Mouse (Mus musculus) heart, postnatal 0 days (tissue): ENCODE measurements at regions not wholly inside any gene's neighbourhood (a gene's known extent, or its start where the extent isn't known, plus 50 kb on each side); places are given as distances from the start of the nearest gene placed in this dataset.

Source experiments
- ATAC-seq: fragments of 200-750 bp; cut with Nextera tagmentation; 2 replicates; pipeline ENCODE4 v1.8.0; 2017; ENCODE audit warnings: low read depth, moderate number of reproducible peaks, moderate library complexity; ENCODE audit not compliant: insufficient read depth
- DNase-seq: peaks from one replicate; pipeline ENCODE4 v3.0.0-alpha.2; 2016; ENCODE audit warnings: low spot score
- H3K27ac ChIP-seq: fragments of 300-500 bp; sonication (generic); 2 replicates; pipeline ENCODE4 v1.5.1; 2014; ENCODE audit warnings: low read depth, mild to moderate bottlenecking
- H3K27me3 ChIP-seq: fragments of 300-500 bp; sonication (generic); 2 replicates; pipeline ENCODE4 v1.6.1; 2014; ENCODE audit warnings: low read length, mixed read lengths; ENCODE audit not compliant: control insufficient read depth, insufficient read depth
- H3K36me3 ChIP-seq: fragments of 300-500 bp; sonication (generic); replicated peaks from 2 replicates; pipeline ENCODE4 v1.6.1; 2014; ENCODE audit warnings: low read length, mixed read lengths; ENCODE audit not compliant: control insufficient read depth, insufficient read depth
- H3K4me1 ChIP-seq: fragments of 300-500 bp; sonication (generic); 2 replicates; pipeline ENCODE4 v1.6.1; 2014; ENCODE audit warnings: antibody characterized with exemption; ENCODE audit not compliant: control insufficient read depth, insufficient read depth
- H3K4me2 ChIP-seq: fragments of 300-500 bp; sonication (generic); 2 replicates; pipeline ENCODE4 v1.6.1; 2014; ENCODE audit warnings: low read depth, mild to moderate bottlenecking, low read length, moderate library complexity
- H3K4me3 ChIP-seq: fragments of 300-500 bp; sonication (generic); 2 replicates; pipeline ENCODE4 v1.5.1; 2014; ENCODE audit warnings: low read depth, low read length
- H3K9ac ChIP-seq: fragments of 300-500 bp; sonication (generic); replicated peaks from 2 replicates; pipeline ENCODE4 v1.6.1; 2014; ENCODE audit warnings: low read depth, low read length, mixed read lengths
- H3K9me3 ChIP-seq: fragments of 300-500 bp; sonication (generic); replicated peaks from 2 replicates; pipeline ENCODE4 v1.6.1; 2016; ENCODE audit warnings: low read length; ENCODE audit not compliant: control insufficient read depth
- CTCF ChIP-seq: IDR thresholded peaks from 2 replicates; pipeline ENCODE4 v1.5.1; 2016; ENCODE audit warnings: antibody characterized with exemption, control low read depth, low read depth
- EP300 ChIP-seq: IDR thresholded peaks from 2 replicates; pipeline ENCODE4 v1.6.1; 2016; ENCODE audit warnings: antibody characterized with exemption, low read depth
- WGBS: fragments of 180-500 bp; shearing (Covaris S2); extraction: QIAGEN DNeasy Blood & Tissue Kit; methylation state at CpG from one replicate; pipeline ENCODE4 v1.1.7; 2014; 5-methylcytosine and 5-hydroxymethylcytosine counted together

DNA sequence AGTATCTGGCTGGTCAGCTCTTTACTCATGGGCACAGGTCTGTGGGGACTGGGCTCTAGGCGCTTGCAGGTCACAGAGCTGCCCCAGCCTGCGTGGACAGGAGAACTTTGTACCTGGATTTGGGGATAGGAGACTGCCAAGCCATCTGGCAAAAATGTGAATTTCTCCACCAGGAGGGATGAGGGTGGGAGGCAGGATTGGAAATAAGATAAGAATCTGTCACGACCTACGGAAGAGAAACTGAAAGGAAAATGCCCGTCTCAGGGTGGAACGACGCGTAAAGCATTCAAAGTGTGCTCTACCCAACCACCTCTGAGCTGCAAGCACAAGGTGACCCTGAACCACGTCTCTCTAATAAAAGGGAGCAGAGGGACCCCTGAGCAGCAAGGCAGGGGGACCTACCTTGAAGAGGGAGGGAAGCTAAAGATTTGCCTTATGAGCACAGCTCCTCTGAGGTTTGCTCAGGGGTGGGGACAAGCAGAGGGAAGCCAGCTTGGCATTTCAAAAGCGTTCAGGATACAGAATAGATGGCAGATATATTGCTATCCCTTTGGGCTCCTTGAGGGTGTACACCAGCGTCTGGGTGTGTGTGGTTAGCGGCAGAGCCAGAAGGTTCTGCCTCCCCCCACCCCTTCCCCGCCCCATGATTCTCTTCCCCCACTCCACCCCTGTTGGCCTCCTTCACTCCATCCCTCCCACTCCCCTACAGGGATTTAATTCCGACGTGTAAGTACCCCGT, 54.9 kb upstream of the Tnrc6c start:
- TF ChIP-seq EP300 (no peak), CTCF (no peak)
- Histone ChIP-seq H3K9me3 (no peaks in the 10 kb centered on the region), H3K36me3 (no peaks in the 10 kb centered on the region), H3K27me3 (0 out of 2 replicates have a peak, but pooled peaks cover 10% of the 10 kb centered on the region), H3K9ac (peak overlapping the region; percentile 59), H3K4me3 (peak overlapping the region; percentile 52), H3K27ac (no peak overlapping the region), H3K4me2 (peak overlapping the region; percentile 74), H3K4me1 (peaks cover 16% of the 10 kb centered on the region; the same call in 1 of the 2 replicates)
- DNase-seq (no peak), ATAC-seq (peak; percentile 32; the same call in 1 of the 2 replicates)
- WGBS = 6% methylated on average over 16 of the region's 16 CpGs

DNA sequence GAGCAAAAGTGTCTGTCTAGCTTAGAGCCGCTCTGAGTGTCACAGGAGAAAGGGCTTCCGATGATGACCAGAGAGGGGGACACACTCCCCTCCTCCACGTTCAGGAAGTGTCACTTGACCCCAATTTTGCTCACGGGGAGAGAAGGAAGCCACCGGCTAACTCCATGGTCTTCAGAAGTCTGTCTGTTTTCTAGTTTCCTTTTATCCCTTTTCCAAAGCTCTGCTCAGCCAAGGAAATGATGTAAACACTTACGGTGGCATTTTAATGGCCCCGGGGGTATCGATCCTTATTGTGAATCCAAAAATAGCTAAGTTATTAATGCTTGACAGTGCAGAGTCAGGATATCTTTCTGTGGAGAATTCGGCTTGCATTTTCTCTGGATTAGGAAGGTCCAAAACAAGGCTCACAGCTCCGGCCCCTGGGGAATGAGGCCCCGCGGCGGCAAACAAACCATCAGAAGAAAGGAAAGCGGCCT, 54.3 kb upstream of the Tnrc6c start:
- Histone ChIP-seq H3K9ac (peak overlapping the region; percentile 59; the same call in 1 of the 2 replicates), H3K4me2 (peak overlapping the region; percentile 74), H3K9me3 (no peaks in the 10 kb centered on the region), H3K4me3 (peak overlapping the region; percentile 52), H3K27me3 (0 out of 2 replicates have a peak, but pooled peaks cover 10% of the 10 kb centered on the region), H3K4me1 (peaks cover 16% of the 10 kb centered on the region; the same call in 1 of the 2 replicates), H3K27ac (no peak overlapping the region), H3K36me3 (no peaks in the 10 kb centered on the region)
- ATAC-seq (no peak), DNase-seq (no peak)
- no peak for TF ChIP-seq EP300
- no peak for TF ChIP-seq CTCF
- 28% methylated on average over 14 of the region's 14 CpGs for WGBS

DNA sequence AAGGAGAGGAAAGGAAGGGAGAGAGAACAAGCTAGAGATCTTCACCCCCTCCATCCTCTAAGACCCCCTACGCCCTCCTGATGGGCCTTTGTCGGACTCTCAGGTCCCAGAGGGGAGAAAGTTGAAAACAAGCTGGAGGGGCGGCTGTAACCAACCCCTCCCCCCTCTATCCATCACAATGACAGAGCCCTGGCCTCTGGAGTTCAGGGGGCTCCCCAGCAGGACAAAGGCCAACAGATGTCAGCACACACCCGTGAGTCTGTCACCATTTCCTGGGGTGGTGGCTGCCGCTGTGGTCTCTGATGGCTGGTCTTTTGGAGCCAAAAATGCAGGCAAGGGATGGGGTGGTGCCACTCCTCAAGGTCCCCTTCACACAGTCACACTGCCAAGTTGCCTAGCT, 52.9 kb upstream of the Tnrc6c start:
- Histone ChIP-seq H3K27ac (no peak overlapping the region), H3K9me3 (no peaks in the 10 kb centered on the region), H3K9ac (no peak overlapping the region), H3K4me2 (no peak overlapping the region), H3K4me1 (peaks cover 16% of the 10 kb centered on the region; the same call in 1 of the 2 replicates), H3K36me3 (no peaks in the 10 kb centered on the region), H3K27me3 (0 out of 2 replicates have a peak, but pooled peaks cover 10% of the 10 kb centered on the region), H3K4me3 (no peak overlapping the region)
- TF ChIP-seq EP300 = no peak
- WGBS = 39% methylated on average over 5 of the region's 5 CpGs
- DNase-seq = no peak
- ATAC-seq = no peak

DNA sequence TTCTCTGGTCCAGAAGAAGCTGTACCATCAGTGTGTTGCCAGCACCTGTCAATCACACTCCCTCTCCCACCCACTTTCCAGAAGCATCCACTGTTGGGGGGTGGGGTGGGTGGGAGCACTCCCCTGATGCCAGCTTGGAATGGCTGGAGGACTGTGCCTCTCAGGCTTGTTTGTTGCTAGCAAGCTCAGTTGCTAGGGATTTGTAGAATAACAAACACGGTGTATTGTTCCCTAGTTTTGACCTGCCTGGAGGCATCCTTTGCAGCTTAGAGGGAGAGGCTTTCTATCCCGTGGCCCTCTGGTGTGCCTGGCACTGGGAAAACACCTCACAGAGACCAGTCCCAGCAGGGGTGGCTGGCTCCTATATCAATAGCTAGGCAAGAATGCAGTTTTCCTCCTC, 50.1 kb upstream of the Tnrc6c start:
- no peak for ATAC-seq
- H3K4me2 ChIP-seq = no peak overlapping the region
- H3K9ac ChIP-seq = no peak overlapping the region
- TF ChIP-seq CTCF = no peak
- no peak for TF ChIP-seq EP300
- H3K9me3 ChIP-seq = no peaks in the 10 kb centered on the region
- H3K36me3 ChIP-seq = no peaks in the 10 kb centered on the region
- 42% methylated on average over 2 of the region's 2 CpGs for WGBS
- 0 out of 2 replicates have a peak, but pooled peaks cover 16% of the 10 kb centered on the region for H3K27me3 ChIP-seq
- H3K4me3 ChIP-seq = no peak overlapping the region
- no peak overlapping the region for H3K27ac ChIP-seq
- no peak for DNase-seq
- H3K4me1 ChIP-seq = peaks cover 11% of the 10 kb centered on the region; the same call in 1 of the 2 replicates
